Mouse (Mus musculus): ENCODE measurements around the gene Arf5.
A peak's percentile ranks its signal among the peaks of the same experiment; 100 is the strongest.

Arf5 gene

GRCm38 (mm10) chr6:28427096-28427839 is 3.9 kb downstream of the Arf5 start, which contains the start of gene Fscn3:
Gene Fscn3, plus strand, starts transcription at chr6:28427789.
- peak; percentile 73 for DNase-seq (ENCODE audit: low read depth, low spot score)

GRCm38 (mm10) chr6:28428290-28428689 is 4.9 kb downstream of the Arf5 start, which contains the start of gene Gcc1:
Gene Gcc1, minus strand, starts transcription at chr6:28428390.
- no peak for DNase-seq (ENCODE audit: low read depth, low spot score)

DNA sequence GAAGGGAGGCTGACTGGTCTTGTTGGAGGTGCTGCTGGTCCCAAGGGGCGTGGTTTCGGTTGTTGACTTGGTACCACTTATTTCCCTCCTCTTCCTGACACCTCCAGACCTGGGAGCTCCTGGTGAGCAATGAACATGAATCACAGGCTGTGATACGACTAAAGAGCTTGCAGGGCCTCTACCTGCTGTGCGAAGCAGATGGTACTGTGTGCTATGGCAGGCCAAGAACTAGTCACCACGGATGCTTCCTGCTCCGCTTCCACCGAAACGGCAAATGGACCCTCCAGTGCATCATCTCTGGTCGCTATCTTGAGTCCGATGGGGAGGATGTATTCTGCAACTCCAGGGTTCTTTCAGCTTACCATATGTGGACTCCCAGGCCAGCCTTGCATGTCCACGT is 6.5 kb downstream of the Arf5 start:
- no peak for DNase-seq (ENCODE audit: low read depth, low spot score)

DNA sequence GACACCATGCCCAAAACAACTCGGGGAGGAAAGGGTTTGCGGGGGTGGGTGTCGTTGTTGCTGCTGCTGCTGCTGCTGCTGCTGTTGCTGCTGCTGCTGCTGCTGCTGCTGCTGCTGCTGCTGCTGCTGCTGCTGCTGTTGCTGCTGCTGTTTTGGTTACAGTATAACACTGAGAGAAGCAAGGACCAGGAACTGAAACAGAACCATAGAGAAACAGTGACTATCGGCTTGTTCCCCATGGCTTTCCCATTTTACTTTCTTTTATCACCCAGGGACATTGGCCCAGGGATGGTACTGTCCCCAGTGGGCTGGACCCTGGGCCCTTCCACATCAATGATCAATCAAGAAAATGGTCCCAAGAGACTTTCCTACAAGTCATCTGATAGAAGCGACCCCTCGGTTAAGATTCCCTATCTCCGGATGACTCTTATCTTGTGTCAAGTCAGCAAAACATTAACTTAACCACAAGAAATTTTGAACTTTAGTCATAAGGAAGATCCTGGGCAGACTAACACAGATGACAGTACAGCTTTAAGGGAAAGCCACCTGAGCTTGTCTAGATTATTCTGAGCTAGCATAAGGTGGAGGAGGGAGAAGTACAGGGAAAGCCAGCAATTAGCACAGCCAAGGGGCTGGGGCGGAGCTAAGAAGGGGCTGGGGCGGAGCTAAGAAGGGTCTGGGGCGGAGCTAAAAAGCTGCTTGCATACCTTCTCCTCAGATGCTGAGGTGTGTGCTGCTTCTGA is 7.6 kb downstream of the Arf5 start:
- no peak for DNase-seq (ENCODE audit: low read depth, low spot score)

GRCm38 (mm10) chr6:28431538-28431855 is 8.1 kb downstream of the Arf5 start:
- no peak for DNase-seq (ENCODE audit: low read depth, low spot score)

DNA sequence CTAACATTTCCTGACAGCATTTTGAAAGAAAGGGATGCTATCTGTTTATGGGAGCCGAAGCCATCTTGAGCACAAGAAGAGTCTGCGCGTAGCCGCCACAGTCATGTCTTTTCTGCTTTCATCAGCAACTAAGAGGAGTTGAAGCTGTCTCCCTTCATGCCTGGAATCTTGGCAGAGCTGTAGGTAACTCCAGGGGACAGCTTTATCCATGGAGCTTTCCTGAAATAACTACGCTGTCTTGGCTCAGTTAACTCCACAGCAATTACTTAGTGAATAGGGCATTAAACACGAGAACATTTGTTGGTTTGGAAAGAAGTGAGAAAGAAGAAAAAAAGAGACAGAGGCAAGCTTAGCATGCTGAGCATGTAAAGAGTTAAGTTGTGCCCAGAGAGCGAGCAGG is 24.6 kb downstream of the Arf5 start:
- no peak for DNase-seq (ENCODE audit: low read depth, low spot score)

DNA sequence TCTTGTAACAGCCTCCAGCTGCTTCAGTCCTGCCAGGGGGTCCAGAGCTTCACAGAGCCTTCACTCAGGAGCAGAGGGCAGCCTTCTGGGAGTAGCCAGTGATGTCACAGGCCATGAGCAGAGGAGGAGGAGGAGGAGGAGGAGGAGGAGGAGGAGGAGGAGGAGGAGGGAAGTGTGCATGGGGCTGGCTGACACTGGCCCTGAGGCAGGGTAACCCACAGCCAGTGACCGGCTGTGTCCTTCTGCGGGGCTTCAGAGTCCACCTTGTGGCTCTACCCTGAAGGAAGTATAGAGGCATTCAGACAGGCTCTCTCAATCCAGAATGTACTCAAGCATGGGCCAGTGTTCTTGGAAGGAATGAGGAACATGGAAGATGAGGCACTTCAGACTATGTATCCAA is 25.9 kb downstream of the Arf5 start, which contains the start of gene Pax4:
TSS of gene Pax4 (minus strand) at position 101 of the 400 bp plus-strand sequence.
- no peak for DNase-seq (ENCODE audit: low read depth, low spot score)

DNA sequence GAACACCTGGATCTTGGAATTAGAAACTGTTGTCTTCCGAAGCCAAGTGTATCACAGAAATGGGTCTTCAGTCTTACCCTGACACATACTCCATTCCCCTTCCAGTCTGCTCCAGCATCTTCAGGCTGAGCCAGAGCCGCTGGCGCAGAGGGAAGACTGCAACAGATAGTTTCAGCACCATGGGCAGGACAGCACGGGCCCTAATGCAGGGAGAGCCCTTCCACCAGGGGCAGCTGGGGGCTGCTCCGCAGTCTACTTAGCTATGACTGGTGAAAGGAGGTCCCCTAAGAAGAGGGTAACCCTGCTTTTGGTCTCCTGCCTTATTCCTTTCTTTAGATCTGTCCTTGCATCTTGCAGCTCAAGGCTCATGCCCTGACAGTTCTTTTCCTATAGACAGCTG is 27.1 kb downstream of the Arf5 start:
- no peak for DNase-seq (ENCODE audit: low read depth, low spot score)

- DNase-seq (ENCODE audit: low read depth, low spot score): no peak
These were observed 27.6 kb downstream of the Arf5 start for GRCm38 (mm10) chr6:28450977-28451376.

- no peak for DNase-seq (ENCODE audit: low read depth, low spot score)
These were observed 35.9 kb downstream of the Arf5 start for GRCm38 (mm10) chr6:28459221-28459668.

- peak; percentile 43 for DNase-seq (ENCODE audit: low read depth, low spot score)
These were observed 37.2 kb downstream of the Arf5 start for GRCm38 (mm10) chr6:28460534-28460933.

GRCm38 (mm10) chr6:28464630-28465029 is 41.3 kb downstream of the Arf5 start:
- no peak for DNase-seq (ENCODE audit: low read depth, low spot score)

DNA sequence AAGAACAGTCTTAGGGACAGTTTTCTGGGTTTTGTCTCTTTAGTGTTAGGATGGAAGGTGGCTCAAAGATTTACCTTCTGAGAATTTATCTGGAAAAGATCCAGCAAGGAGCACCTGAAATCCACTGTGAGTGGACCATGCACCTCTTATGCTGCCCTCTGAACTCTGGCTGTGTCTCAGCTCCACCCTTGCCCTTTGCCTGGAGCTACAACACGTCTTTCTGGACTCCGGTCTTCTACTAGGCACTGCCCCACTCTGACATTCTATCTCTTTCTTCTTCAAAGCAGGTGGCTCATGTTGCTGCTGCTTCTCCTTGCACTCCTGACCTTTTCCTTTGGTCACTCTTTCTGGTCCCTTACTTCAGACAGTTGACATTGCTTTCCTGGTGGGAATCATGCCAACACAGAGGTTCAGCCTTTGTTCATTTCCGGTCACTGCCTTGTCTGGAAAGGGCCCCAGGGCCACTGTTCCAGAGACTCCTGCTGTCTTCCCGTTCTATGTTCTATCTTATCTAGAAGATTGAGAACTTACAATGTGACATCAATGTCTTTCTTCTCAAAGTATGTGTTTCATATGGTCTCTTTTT is 46.8 kb downstream of the Arf5 start:
- no peak for DNase-seq (ENCODE audit: low read depth, low spot score)

DNA sequence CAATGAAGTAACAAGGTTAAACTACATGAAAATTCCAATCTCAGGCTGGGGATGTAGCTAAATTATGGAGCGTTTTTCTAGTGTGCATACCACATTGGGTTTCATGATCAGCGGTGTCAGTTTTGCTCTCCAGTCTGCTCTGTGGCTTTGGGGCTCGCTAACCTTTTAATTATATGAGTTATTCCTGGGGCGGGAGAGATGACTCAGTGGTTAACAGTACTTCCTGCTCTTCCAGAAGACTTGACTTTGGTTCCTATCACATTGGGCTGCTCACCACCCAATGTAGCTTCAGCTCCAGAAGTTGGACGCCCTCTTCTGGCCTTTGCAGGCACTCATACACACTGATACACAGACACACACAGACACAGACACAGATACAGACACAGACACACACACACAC is 47.3 kb downstream of the Arf5 start:
- DNase-seq (ENCODE audit: low read depth, low spot score): no peak

DNA sequence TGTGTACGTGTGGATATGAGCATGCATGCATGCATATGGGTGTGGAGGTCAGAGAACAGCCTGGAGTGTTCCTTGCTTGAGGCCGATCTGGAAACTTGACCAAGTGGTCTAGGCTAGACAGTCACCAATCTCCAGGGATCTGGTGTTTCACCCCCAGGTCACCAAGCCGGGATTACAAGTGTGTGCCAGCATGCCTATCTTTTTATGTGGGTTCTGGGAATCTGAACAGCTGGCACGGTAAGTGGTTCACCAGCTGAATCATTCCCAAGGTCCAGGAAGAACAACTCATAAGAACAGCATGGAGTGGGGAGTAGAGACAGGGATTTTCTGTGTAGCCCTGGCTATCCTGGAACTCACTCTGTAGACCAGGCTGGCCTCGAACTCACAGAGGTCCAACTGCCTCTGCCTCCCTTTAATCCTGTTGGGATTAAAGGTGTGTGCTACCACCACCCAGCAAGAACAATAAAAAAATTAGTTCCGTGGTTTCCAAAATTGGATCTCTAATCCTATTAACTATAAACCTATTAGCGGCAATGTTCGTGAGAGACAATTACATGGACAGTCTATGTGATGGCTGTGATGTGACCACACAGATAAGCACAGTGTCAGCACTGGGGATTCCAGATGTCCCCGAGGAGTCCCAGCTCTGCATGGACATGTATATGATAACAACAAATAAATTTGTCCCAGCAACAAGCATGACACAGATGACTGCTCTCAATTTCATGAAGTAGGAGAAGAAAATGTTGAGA is 48.1 kb downstream of the Arf5 start:
- DNase-seq (ENCODE audit: low read depth, low spot score): no peak

DNA sequence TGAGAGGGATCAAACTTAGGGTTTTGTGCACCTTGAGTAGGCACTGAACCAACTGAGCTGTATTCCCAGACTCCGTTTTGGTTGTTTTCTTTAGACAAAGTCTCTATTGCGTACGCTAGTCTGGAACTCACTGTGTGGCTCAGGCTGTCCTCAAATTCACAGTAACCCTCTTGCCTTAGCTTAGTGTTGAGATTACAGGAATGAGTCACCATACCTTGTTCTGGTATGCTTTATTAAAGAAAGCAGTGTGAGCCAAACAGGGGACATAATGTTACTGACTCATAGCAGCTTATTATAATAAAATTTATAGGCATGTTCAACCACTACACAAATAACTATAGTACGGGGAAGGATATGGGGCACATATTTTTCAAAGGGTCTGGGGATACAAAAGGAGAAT is 50.9 kb downstream of the Arf5 start:
- no peak for DNase-seq (ENCODE audit: low read depth, low spot score)

DNA sequence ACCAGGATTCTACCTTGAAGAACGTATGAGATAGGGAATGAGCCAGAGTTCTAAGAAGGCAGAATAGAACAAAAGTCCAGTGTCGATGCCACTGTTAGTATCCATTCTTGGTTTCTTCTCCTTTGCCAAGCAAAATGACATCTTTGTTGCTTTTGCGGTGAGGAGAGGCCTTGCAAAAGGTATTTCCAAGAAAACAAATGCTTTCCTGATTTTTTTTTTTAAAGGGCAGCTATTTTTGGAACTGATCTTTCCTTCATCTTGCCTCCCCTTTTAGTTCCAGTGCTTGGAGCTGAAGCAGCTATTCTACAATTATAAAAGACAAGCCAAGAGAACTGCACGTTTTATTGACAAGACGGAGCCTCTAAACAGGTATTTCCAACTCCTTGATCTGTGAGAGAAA is 51.5 kb downstream of the Arf5 start, which contains the start of gene Snd1:
TSS of gene Snd1 (plus strand) at position 301 of the 400 bp plus-strand sequence.
- no peak for DNase-seq (ENCODE audit: low read depth, low spot score)
